Mouse (Mus musculus): ENCODE results near the gene Pick1. TPM values are rescaled to one million over a fixed set of nuclear protein-coding genes. Genes with fewer than 3 reads are reported as not detected.

Gene Pick1
- polyA plus RNA-seq, 1 experiment from 2014 or later = 36.5 TPM

GRCm38 (mm10) chr15:79195492-79195891, 33.5 kb upstream of the Pick1 start:
- H3K27ac ChIP-seq (ENCODE audit: low read length) = peak overlapping the region; percentile 62
- peak; percentile 81 for ATAC-seq (replicated peaks; ENCODE audit: extremely low read depth, insufficient read depth, low FRiP score)
- H3K4me2 ChIP-seq (ENCODE audit: low read depth, low read length) = no peak overlapping the region
- H3K9ac ChIP-seq (ENCODE audit: low read length) = 0 out of 2 replicates have a peak overlapping the region, but pooled peaks have one; percentile 3
- no peaks in the 10 kb centered on the region for H3K27me3 ChIP-seq (ENCODE audit: control insufficient read depth, insufficient read depth, low read length)
- no peaks in the 10 kb centered on the region for H3K36me3 ChIP-seq (ENCODE audit: control insufficient read depth, insufficient read depth)
- H3K4me1 ChIP-seq (ENCODE audit: control insufficient read depth, insufficient read depth, low read length) = peaks cover 15% of the 10 kb centered on the region
- 0 out of 2 replicates have a peak, but pooled peaks cover 4% of the 10 kb centered on the region for H3K9me3 ChIP-seq (replicated peaks; ENCODE audit: control insufficient read depth, low read length)
- 52% methylated on average over 8 of the region's 8 CpGs for WGBS
- H3K4me3 ChIP-seq (ENCODE audit: low read length) = no peak overlapping the region

GRCm38 (mm10) chr15:79199390-79199976, 29.5 kb upstream of the Pick1 start:
- Histone ChIP-seq H3K36me3 (ENCODE audit: control insufficient read depth, insufficient read depth) (no peaks in the 10 kb centered on the region), H3K9me3 (replicated peaks; ENCODE audit: control insufficient read depth, low read length) (no peaks in the 10 kb centered on the region), H3K9ac (ENCODE audit: low read length) (no peak overlapping the region), H3K27ac (ENCODE audit: low read length) (no peak overlapping the region), H3K4me1 (ENCODE audit: control insufficient read depth, insufficient read depth, low read length) (peaks cover 8% of the 10 kb centered on the region; the same call in 1 of the 2 replicates), H3K27me3 (ENCODE audit: control insufficient read depth, insufficient read depth, low read length) (peaks cover 2% of the 10 kb centered on the region; the same call in 1 of the 2 replicates), H3K4me2 (ENCODE audit: low read depth, low read length) (no peak overlapping the region), H3K4me3 (ENCODE audit: low read length) (no peak overlapping the region)
- ATAC-seq (replicated peaks; ENCODE audit: extremely low read depth, insufficient read depth, low FRiP score) = no peak
- WGBS = 93% methylated on average over 12 of the region's 12 CpGs

GRCm38 (mm10) chr15:79201491-79202150, 27.4 kb upstream of the Pick1 start:
- H3K4me2 ChIP-seq (ENCODE audit: low read depth, low read length) = no peak overlapping the region
- no peak overlapping the region for H3K27ac ChIP-seq (ENCODE audit: low read length)
- peaks cover 8% of the 10 kb centered on the region; the same call in 1 of the 2 replicates for H3K4me1 ChIP-seq (ENCODE audit: control insufficient read depth, insufficient read depth, low read length)
- peaks cover 2% of the 10 kb centered on the region; the same call in 1 of the 2 replicates for H3K27me3 ChIP-seq (ENCODE audit: control insufficient read depth, insufficient read depth, low read length)
- WGBS = 36% methylated on average over 13 of the region's 13 CpGs
- no peaks in the 10 kb centered on the region for H3K9me3 ChIP-seq (replicated peaks; ENCODE audit: control insufficient read depth, low read length)
- no peak for ATAC-seq (replicated peaks; ENCODE audit: extremely low read depth, insufficient read depth, low FRiP score)
- no peak overlapping the region for H3K9ac ChIP-seq (ENCODE audit: low read length)
- H3K36me3 ChIP-seq (ENCODE audit: control insufficient read depth, insufficient read depth) = no peaks in the 10 kb centered on the region
- H3K4me3 ChIP-seq (ENCODE audit: low read length) = no peak overlapping the region

- ATAC-seq (replicated peaks; ENCODE audit: extremely low read depth, insufficient read depth, low FRiP score) = no peak
- Histone ChIP-seq H3K4me3 (ENCODE audit: low read length) (no peak overlapping the region), H3K4me1 (ENCODE audit: control insufficient read depth, insufficient read depth, low read length) (peaks cover 8% of the 10 kb centered on the region; the same call in 1 of the 2 replicates), H3K27me3 (ENCODE audit: control insufficient read depth, insufficient read depth, low read length) (peaks cover 2% of the 10 kb centered on the region; the same call in 1 of the 2 replicates), H3K36me3 (ENCODE audit: control insufficient read depth, insufficient read depth) (no peaks in the 10 kb centered on the region), H3K9ac (ENCODE audit: low read length) (no peak overlapping the region), H3K9me3 (replicated peaks; ENCODE audit: control insufficient read depth, low read length) (no peaks in the 10 kb centered on the region), H3K27ac (ENCODE audit: low read length) (no peak overlapping the region), H3K4me2 (ENCODE audit: low read depth, low read length) (no peak overlapping the region)
- WGBS = 21% methylated on average over 10 of the region's 10 CpGs
Measured at GRCm38 (mm10) chr15:79202575-79202974, 26.4 kb upstream of the Pick1 start.

- no peak overlapping the region for H3K27ac ChIP-seq (ENCODE audit: low read length)
- no peak overlapping the region for H3K4me2 ChIP-seq (ENCODE audit: low read depth, low read length)
- peaks cover 5% of the 10 kb centered on the region; the same call in 1 of the 2 replicates for H3K4me1 ChIP-seq (ENCODE audit: control insufficient read depth, insufficient read depth, low read length)
- peaks cover 2% of the 10 kb centered on the region; the same call in 1 of the 2 replicates for H3K27me3 ChIP-seq (ENCODE audit: control insufficient read depth, insufficient read depth, low read length)
- 73% methylated on average over 6 of the region's 6 CpGs for WGBS
- no peak overlapping the region for H3K9ac ChIP-seq (ENCODE audit: low read length)
- H3K9me3 ChIP-seq (replicated peaks; ENCODE audit: control insufficient read depth, low read length) = no peaks in the 10 kb centered on the region
- no peaks in the 10 kb centered on the region for H3K36me3 ChIP-seq (ENCODE audit: control insufficient read depth, insufficient read depth)
- ATAC-seq (replicated peaks; ENCODE audit: extremely low read depth, insufficient read depth, low FRiP score) = no peak
- H3K4me3 ChIP-seq (ENCODE audit: low read length) = no peak overlapping the region
Measured at GRCm38 (mm10) chr15:79208211-79208610, 20.8 kb upstream of the Pick1 start.

GRCm38 (mm10) chr15:79208758-79209439, 20.1 kb upstream of the Pick1 start:
- WGBS = 78% methylated on average over 27 of the region's 27 CpGs
- H3K27ac ChIP-seq (ENCODE audit: low read length) = no peak overlapping the region

GRCm38 (mm10) chr15:79210357-79210756, 18.6 kb upstream of the Pick1 start:
- no peak overlapping the region for H3K9ac ChIP-seq (ENCODE audit: low read length)
- H3K27ac ChIP-seq (ENCODE audit: low read length) = no peak overlapping the region

More at GRCm38 (mm10) chr15:79208758-79209439, 20.1 kb upstream of the Pick1 start:
- Histone ChIP-seq H3K4me3 (ENCODE audit: low read length) (no peak overlapping the region), H3K36me3 (ENCODE audit: control insufficient read depth, insufficient read depth) (no peaks in the 10 kb centered on the region), H3K27me3 (ENCODE audit: control insufficient read depth, insufficient read depth, low read length) (no peaks in the 10 kb centered on the region; the same call in 1 of the 2 replicates), H3K4me2 (ENCODE audit: low read depth, low read length) (no peak overlapping the region), H3K9me3 (replicated peaks; ENCODE audit: control insufficient read depth, low read length) (no peaks in the 10 kb centered on the region), H3K4me1 (ENCODE audit: control insufficient read depth, insufficient read depth, low read length) (peaks cover 5% of the 10 kb centered on the region; the same call in 1 of the 2 replicates), H3K9ac (ENCODE audit: low read length) (no peak overlapping the region)
- no peak for ATAC-seq (replicated peaks; ENCODE audit: extremely low read depth, insufficient read depth, low FRiP score)

GRCm38 (mm10) chr15:79212750-79213446, 16.1 kb upstream of the Pick1 start:
- no peak overlapping the region for H3K9ac ChIP-seq (ENCODE audit: low read length)
- peaks cover 5% of the 10 kb centered on the region; the same call in 1 of the 2 replicates for H3K4me1 ChIP-seq (ENCODE audit: control insufficient read depth, insufficient read depth, low read length)
- WGBS = 88% methylated on average over 26 of the region's 26 CpGs
- H3K4me3 ChIP-seq (ENCODE audit: low read length) = no peak overlapping the region
- H3K36me3 ChIP-seq (ENCODE audit: control insufficient read depth, insufficient read depth) = no peaks in the 10 kb centered on the region
- H3K27me3 ChIP-seq (ENCODE audit: control insufficient read depth, insufficient read depth, low read length) = no peaks in the 10 kb centered on the region; the same call in 1 of the 2 replicates
- ATAC-seq (replicated peaks; ENCODE audit: extremely low read depth, insufficient read depth, low FRiP score) = no peak
- no peaks in the 10 kb centered on the region for H3K9me3 ChIP-seq (replicated peaks; ENCODE audit: control insufficient read depth, low read length)
- H3K4me2 ChIP-seq (ENCODE audit: low read depth, low read length) = no peak overlapping the region
- H3K27ac ChIP-seq (ENCODE audit: low read length) = no peak overlapping the region

More at GRCm38 (mm10) chr15:79210357-79210756, 18.6 kb upstream of the Pick1 start:
- H3K27me3 ChIP-seq (ENCODE audit: control insufficient read depth, insufficient read depth, low read length) = no peaks in the 10 kb centered on the region; the same call in 1 of the 2 replicates
- ATAC-seq (replicated peaks; ENCODE audit: extremely low read depth, insufficient read depth, low FRiP score) = no peak
- 64% methylated on average over 2 of the region's 2 CpGs for WGBS
- peaks cover 5% of the 10 kb centered on the region; the same call in 1 of the 2 replicates for H3K4me1 ChIP-seq (ENCODE audit: control insufficient read depth, insufficient read depth, low read length)
- no peak overlapping the region for H3K4me2 ChIP-seq (ENCODE audit: low read depth, low read length)
- no peak overlapping the region for H3K4me3 ChIP-seq (ENCODE audit: low read length)
- no peaks in the 10 kb centered on the region for H3K36me3 ChIP-seq (ENCODE audit: control insufficient read depth, insufficient read depth)
- no peaks in the 10 kb centered on the region for H3K9me3 ChIP-seq (replicated peaks; ENCODE audit: control insufficient read depth, low read length)
